In genomic region chr13:100107652-100108472, GRCm38 (mm10) we compare ENCODE assay signal across 7 mouse cellular contexts. TPM values are rescaled to one million over a fixed set of nuclear protein-coding genes. Genes with fewer than 3 reads are reported as not detected.
DNase-seq lines count a peak whose midpoint lies in the region; ATAC-seq lines count a peak whose summit lies in the region.

TSS of gene Serf1 (plus strand) at chr13:100108012.

- H3K27ac ChIP-seq in intestine, embryonic 14.5 days (ENCODE audit: low read depth), result peak within 1 kb of the TSS; percentile 57; the same call in 1 of the 2 replicates
- H3K27ac ChIP-seq in midbrain, embryonic 11.5 days (ENCODE audit: low read depth, low read length), result no peak within 1 kb of the TSS

- H3K36me3 ChIP-seq in intestine, embryonic 14.5 days (ENCODE audit: control insufficient read depth, insufficient read depth, low read length), result peaks cover 5% of the 10 kb centered on the region; the same call in 1 of the 2 replicates
- H3K36me3 ChIP-seq in midbrain, embryonic 11.5 days (ENCODE audit: control insufficient read depth, insufficient read depth, low read length), result no peaks in the 10 kb centered on the region

- no peaks in the 10 kb centered on the region for H3K9me3 ChIP-seq in intestine, embryonic 14.5 days (ENCODE audit: control insufficient read depth, low read length)
- H3K9me3 ChIP-seq in midbrain, embryonic 11.5 days (ENCODE audit: control insufficient read depth, low read length), result no peaks in the 10 kb centered on the region

- peak within 1 kb of the TSS; percentile 66 for H3K9ac ChIP-seq in intestine, embryonic 14.5 days (ENCODE audit: low read length)
- peak within 1 kb of the TSS; percentile 85 for H3K9ac ChIP-seq in midbrain, embryonic 11.5 days (ENCODE audit: low read length)

- intact Hi-C loops in gastrocnemius, postnatal 14 days (cut with DNase I; ENCODE audit: low total_unique reads), result no loop called here
- intact Hi-C loops in left cerebral cortex, postnatal 4 days (cut with DNase I), result no loop called here

- peak within 1 kb of the TSS; percentile 76 for H3K4me3 ChIP-seq in intestine, embryonic 14.5 days (ENCODE audit: low read depth, low read length)
- peak within 1 kb of the TSS; percentile 60 for H3K4me3 ChIP-seq in midbrain, embryonic 11.5 days (ENCODE audit: low read depth, low read length)

- under 1% methylated on average over 75 of the region's 76 CpGs for WGBS in intestine, embryonic 14.5 days
- WGBS in midbrain, embryonic 11.5 days, result under 1% methylated on average over 76 of the region's 76 CpGs

- H3K4me2 ChIP-seq in intestine, embryonic 14.5 days (ENCODE audit: low read length), result peak within 1 kb of the TSS; percentile 79
- peak within 1 kb of the TSS; percentile 71 for H3K4me2 ChIP-seq in midbrain, embryonic 11.5 days

- H3K4me1 ChIP-seq in intestine, embryonic 14.5 days (replicated peaks; ENCODE audit: control insufficient read depth, insufficient read depth, low read length), result peaks cover 10% of the 10 kb centered on the region
- peaks cover 4% of the 10 kb centered on the region for H3K4me1 ChIP-seq in midbrain, embryonic 11.5 days (ENCODE audit: control insufficient read depth, insufficient read depth, low read length)

- no peaks in the 10 kb centered on the region for H3K27me3 ChIP-seq in intestine, embryonic 14.5 days (replicated peaks; ENCODE audit: control insufficient read depth, insufficient read depth, low read length)
- H3K27me3 ChIP-seq in midbrain, embryonic 11.5 days (ENCODE audit: control insufficient read depth, insufficient read depth, low read length), result no peaks in the 10 kb centered on the region

- DNase-seq in gastrocnemius, postnatal 14 days, result peak; percentile 84
- peak; percentile 90 for DNase-seq in intestine, embryonic 14.5 days (ENCODE audit: low spot score)
- peak; percentile 86 for DNase-seq in left cerebral cortex, postnatal 4 days
- peak; percentile 98 for DNase-seq in midbrain, embryonic 11.5 days (ENCODE audit: low spot score, missing footprints)
- peak; percentile 63 for DNase-seq in spleen, adult 12 weeks (ENCODE audit: low spot score)

- ATAC-seq in activated CD4-positive, CD25-positive, alpha-beta regulatory T cell, adult 4 months, result peak; percentile 32
- peak; percentile 50 for ATAC-seq in common myeloid progenitor, adult 5-6 weeks (replicated peaks; ENCODE audit: low read depth, poor library complexity, severe bottlenecking)
- ATAC-seq in intestine, embryonic 14.5 days (replicated peaks; ENCODE audit: low FRiP score, low TSS enrichment, low read depth), result peak; percentile 73
- peak; percentile 85 for ATAC-seq in midbrain, embryonic 11.5 days (ENCODE audit: low FRiP score)

RNA-seq across cellular contexts. Expression of gene Serf1, which starts in this region (rescaled TPM):
- polyA plus RNA-seq in activated CD4-positive, CD25-positive, alpha-beta regulatory T cell, adult 4 months (2017; shearing (Covaris generic)), result 1 to 10 TPM; 5.4 to 6.7 TPM
- total RNA-seq in common myeloid progenitor, adult 5-6 weeks (2017), result 71.2 and 153 TPM in 2 replicates
- 10 to 100 TPM; 11.0 to 12.7 TPM for total RNA-seq in gastrocnemius, postnatal 14 days (2021)
- polyA plus RNA-seq in intestine, embryonic 14.5 days (2014; fragmentation: Nextera tagmentation; extraction: Ambion mirVana), result 169 and 181 TPM in 2 replicates
- total RNA-seq in left cerebral cortex, postnatal 4 days (2021), result 100 to 1,000 TPM; 109 to 127 TPM
- 239 and 276 TPM in 2 replicates for polyA plus RNA-seq in midbrain, embryonic 11.5 days (2014; fragmentation: Nextera tagmentation; extraction: Ambion mirVana)

Comparison
In these comparisons a context has a peak if more than half of its experiments do, and no peak if none do; other contexts are left out.
1. RNA of gene Serf1 (polyA plus RNA-seq): 239 to 276 TPM in midbrain, embryonic 11.5 days and 169 to 181 TPM in intestine, embryonic 14.5 days; 5.4 to 6.7 TPM in activated CD4-positive, CD25-positive, alpha-beta regulatory T cell, adult 4 months; every median in the first group is over 10 times any median in the second.
2. ATAC-seq: peak in every context shown above with its lines; median percentile 85 in midbrain, embryonic 11.5 days; 73 in intestine, embryonic 14.5 days; 50 in common myeloid progenitor, adult 5-6 weeks; 32 in activated CD4-positive, CD25-positive, alpha-beta regulatory T cell, adult 4 months.
3. Peak in every context shown above with its lines, with median percentiles within 50 percentile points of each other: DNase-seq.